ENCODE assay signal across 16 mouse cellular contexts in genomic region chr5:36693651-36694050, GRCm38 (mm10). TPM values are rescaled to one million over a fixed set of nuclear protein-coding genes. Genes with fewer than 3 reads are reported as not detected.
DNase-seq lines count a peak whose midpoint lies in the region; ATAC-seq and TF ChIP-seq lines count a peak whose summit lies in the region.
"Had no signal": no experiment of that assay in that cellular context is flagged by ENCODE, and none has a peak within 500 bp of the region (broad histone marks: within the 10 kb centered on the region; RNA-seq: fewer than 3 reads in every experiment).

No protein-coding gene starts in this region.

- peaks cover 32% of the 10 kb centered on the region for H3K4me1 ChIP-seq in forebrain, embryonic 13.5 days
- peaks cover 14% of the 10 kb centered on the region; the same call in 1 of the 2 replicates for H3K4me1 ChIP-seq in forebrain, postnatal 0 days (ENCODE audit: insufficient read depth)
- H3K4me1 ChIP-seq in intestine, postnatal 0 days (replicated peaks; ENCODE audit: control insufficient read depth, insufficient read depth, low read length): peaks cover 8% of the 10 kb centered on the region; the same call in 1 of the 2 replicates
- H3K4me1 ChIP-seq in intestine, embryonic 16.5 days (ENCODE audit: control insufficient read depth, insufficient read depth, low read length): peaks cover 28% of the 10 kb centered on the region
- H3K4me1 ChIP-seq in midbrain, embryonic 16.5 days (ENCODE audit: control insufficient read depth, insufficient read depth, low read length): peaks cover 22% of the 10 kb centered on the region
- peaks cover 10% of the 10 kb centered on the region; the same call in 1 of the 2 replicates for H3K4me1 ChIP-seq in midbrain, postnatal 0 days (ENCODE audit: insufficient read depth, low read length)
- H3K4me1 ChIP-seq in neural tube, embryonic 13.5 days (replicated peaks): peaks cover 40% of the 10 kb centered on the region

- no peak overlapping the region; the same call in 1 of the 2 replicates for H3K9ac ChIP-seq in forebrain, embryonic 13.5 days
- H3K9ac ChIP-seq in forebrain, postnatal 0 days: no peak overlapping the region
- H3K9ac ChIP-seq in intestine, postnatal 0 days (ENCODE audit: low read depth, low read length): no peak overlapping the region
- no peak overlapping the region for H3K9ac ChIP-seq in intestine, embryonic 16.5 days (ENCODE audit: low read depth, low read length)
- H3K9ac ChIP-seq in midbrain, embryonic 16.5 days (ENCODE audit: low read depth, low read length): peak overlapping the region; percentile 41; the same call in 1 of the 2 replicates
- no peak overlapping the region for H3K9ac ChIP-seq in midbrain, postnatal 0 days (replicated peaks; ENCODE audit: low read length, poor library complexity, severe bottlenecking)
- H3K9ac ChIP-seq in neural tube, embryonic 13.5 days: no peak overlapping the region
- H3K9ac ChIP-seq: kidney, embryonic 15.5 days had no signal

- H3K36me3 ChIP-seq in forebrain, embryonic 13.5 days (ENCODE audit: poor library complexity, severe bottlenecking): no peaks in the 10 kb centered on the region
- H3K36me3 ChIP-seq in forebrain, postnatal 0 days (ENCODE audit: insufficient read depth): no peaks in the 10 kb centered on the region
- H3K36me3 ChIP-seq in intestine, postnatal 0 days (ENCODE audit: control insufficient read depth, insufficient read depth): no peaks in the 10 kb centered on the region
- no peaks in the 10 kb centered on the region for H3K36me3 ChIP-seq in intestine, embryonic 16.5 days (ENCODE audit: control insufficient read depth, insufficient read depth, low read length)
- H3K36me3 ChIP-seq in midbrain, embryonic 16.5 days (ENCODE audit: control insufficient read depth, insufficient read depth, low read length): no peaks in the 10 kb centered on the region
- no peaks in the 10 kb centered on the region for H3K36me3 ChIP-seq in midbrain, postnatal 0 days (ENCODE audit: insufficient read depth, low read length)
- no peaks in the 10 kb centered on the region for H3K36me3 ChIP-seq in neural tube, embryonic 13.5 days
- H3K36me3 ChIP-seq: forebrain, embryonic 15.5 days had no signal

- no peaks in the 10 kb centered on the region for H3K9me3 ChIP-seq in forebrain, embryonic 13.5 days (replicated peaks)
- no peaks in the 10 kb centered on the region for H3K9me3 ChIP-seq in forebrain, postnatal 0 days (ENCODE audit: low read length)
- no peaks in the 10 kb centered on the region for H3K9me3 ChIP-seq in intestine, postnatal 0 days (ENCODE audit: control insufficient read depth)
- no peaks in the 10 kb centered on the region for H3K9me3 ChIP-seq in intestine, embryonic 16.5 days (ENCODE audit: control insufficient read depth, low read length)
- H3K9me3 ChIP-seq in midbrain, embryonic 16.5 days (replicated peaks; ENCODE audit: control insufficient read depth, low read length, poor library complexity, severe bottlenecking): no peaks in the 10 kb centered on the region
- no peaks in the 10 kb centered on the region for H3K9me3 ChIP-seq in midbrain, postnatal 0 days (ENCODE audit: low read length)
- H3K9me3 ChIP-seq in neural tube, embryonic 13.5 days: no peaks in the 10 kb centered on the region
- H3K9me3 ChIP-seq: forebrain, embryonic 15.5 days; G1E; kidney, embryonic 15.5 days had no signal

- DNase-seq in forebrain, postnatal 0 days: no peak
- no peak for DNase-seq in midbrain, postnatal 0 days (ENCODE audit: low spot score)
- no peak for DNase-seq in adrenal gland, adult 2 months
- DNase-seq: cerebellum, adult 11 months; gastrocnemius, postnatal 25 days; heart, postnatal 36 days; layer of hippocampus, adult 9-11 months had no signal

- no peak overlapping the region for H3K27ac ChIP-seq in forebrain, embryonic 13.5 days
- no peak overlapping the region for H3K27ac ChIP-seq in forebrain, postnatal 0 days (ENCODE audit: low read depth, low read length)
- H3K27ac ChIP-seq in intestine, postnatal 0 days (ENCODE audit: low read depth, low read length): peak overlapping the region; percentile 41; the same call in 1 of the 2 replicates
- no peak overlapping the region for H3K27ac ChIP-seq in intestine, embryonic 16.5 days (ENCODE audit: low read length)
- H3K27ac ChIP-seq in midbrain, embryonic 16.5 days (ENCODE audit: low read length): no peak overlapping the region
- H3K27ac ChIP-seq in midbrain, postnatal 0 days (ENCODE audit: low read depth, low read length): no peak overlapping the region
- H3K27ac ChIP-seq in neural tube, embryonic 13.5 days (replicated peaks): no peak overlapping the region
- H3K27ac ChIP-seq: forebrain, embryonic 15.5 days; kidney, embryonic 15.5 days had no signal

- no peaks in the 10 kb centered on the region for H3K27me3 ChIP-seq in forebrain, embryonic 13.5 days
- H3K27me3 ChIP-seq in forebrain, postnatal 0 days (ENCODE audit: insufficient read depth, low read length): no peaks in the 10 kb centered on the region
- no peaks in the 10 kb centered on the region for H3K27me3 ChIP-seq in intestine, postnatal 0 days (replicated peaks; ENCODE audit: control insufficient read depth, insufficient read depth, low read length)
- no peaks in the 10 kb centered on the region for H3K27me3 ChIP-seq in intestine, embryonic 16.5 days (replicated peaks; ENCODE audit: control insufficient read depth, insufficient read depth, low read length)
- H3K27me3 ChIP-seq in midbrain, embryonic 16.5 days (ENCODE audit: control insufficient read depth, insufficient read depth, low read depth, low read length): no peaks in the 10 kb centered on the region
- H3K27me3 ChIP-seq in midbrain, postnatal 0 days (ENCODE audit: insufficient read depth, low read length): no peaks in the 10 kb centered on the region
- no peaks in the 10 kb centered on the region for H3K27me3 ChIP-seq in neural tube, embryonic 13.5 days
- H3K27me3 ChIP-seq: forebrain, embryonic 15.5 days; kidney, embryonic 15.5 days had no signal

- H3K4me2 ChIP-seq in forebrain, embryonic 13.5 days: peak overlapping the region; percentile 18; the same call in 1 of the 2 replicates
- no peak overlapping the region for H3K4me2 ChIP-seq in forebrain, postnatal 0 days (ENCODE audit: low read depth)
- peak overlapping the region; percentile 6; the same call in 1 of the 2 replicates for H3K4me2 ChIP-seq in intestine, postnatal 0 days (replicated peaks; ENCODE audit: low read depth)
- no peak overlapping the region for H3K4me2 ChIP-seq in intestine, embryonic 16.5 days (ENCODE audit: low read depth, low read length)
- H3K4me2 ChIP-seq in midbrain, embryonic 16.5 days (ENCODE audit: low read length): peak overlapping the region; percentile 26; the same call in 1 of the 2 replicates
- H3K4me2 ChIP-seq in midbrain, postnatal 0 days (ENCODE audit: low read depth, low read length, poor library complexity, severe bottlenecking): no peak overlapping the region
- 0 out of 2 replicates have a peak overlapping the region, but pooled peaks have one; percentile 1 for H3K4me2 ChIP-seq in neural tube, embryonic 13.5 days

- TF ChIP-seq CTCF in forebrain, postnatal 0 days (IDR thresholded peaks at IDR 0.05; ENCODE audit: low read depth): no peak
- no peak for TF ChIP-seq CTCF in intestine, postnatal 0 days (IDR thresholded peaks at IDR 0.05; ENCODE audit: low read depth)
- TF ChIP-seq CTCF in midbrain, postnatal 0 days (IDR thresholded peaks at IDR 0.05): no peak

- WGBS in forebrain, embryonic 13.5 days: 83% methylated on average over 2 of the region's 2 CpGs
- WGBS in forebrain, postnatal 0 days: 91% methylated on average over 2 of the region's 2 CpGs
- WGBS in intestine, postnatal 0 days: 85% methylated on average over 2 of the region's 2 CpGs
- WGBS in intestine, embryonic 16.5 days: 89% methylated on average over 2 of the region's 2 CpGs
- 84% methylated on average over 2 of the region's 2 CpGs for WGBS in midbrain, embryonic 16.5 days
- 94% methylated on average over 2 of the region's 2 CpGs for WGBS in midbrain, postnatal 0 days
- WGBS in neural tube, embryonic 13.5 days: 97% methylated on average over 2 of the region's 2 CpGs

- H3K4me3 ChIP-seq in forebrain, embryonic 13.5 days: no peak overlapping the region
- no peak overlapping the region for H3K4me3 ChIP-seq in forebrain, postnatal 0 days (ENCODE audit: low read depth, low read length)
- no peak overlapping the region for H3K4me3 ChIP-seq in intestine, postnatal 0 days (ENCODE audit: low read depth, low read length)
- H3K4me3 ChIP-seq in intestine, embryonic 16.5 days (ENCODE audit: low read length): no peak overlapping the region
- H3K4me3 ChIP-seq in midbrain, embryonic 16.5 days (ENCODE audit: low read depth, low read length): peak overlapping the region; percentile 3; the same call in 1 of the 2 replicates
- H3K4me3 ChIP-seq in midbrain, postnatal 0 days (ENCODE audit: low read depth, low read length): no peak overlapping the region
- H3K4me3 ChIP-seq in neural tube, embryonic 13.5 days: 0 out of 2 replicates have a peak overlapping the region, but pooled peaks have one; percentile 2

- no peak for ATAC-seq in forebrain, embryonic 13.5 days
- ATAC-seq in forebrain, postnatal 0 days: no peak
- ATAC-seq in intestine, postnatal 0 days: no peak
- ATAC-seq in intestine, embryonic 16.5 days: no peak
- ATAC-seq in midbrain, embryonic 16.5 days: no peak
- no peak for ATAC-seq in midbrain, postnatal 0 days (ENCODE audit: low FRiP score)
- no peak for ATAC-seq in neural tube, embryonic 13.5 days (ENCODE audit: low read depth)
- ATAC-seq: forebrain, embryonic 15.5 days; lung, postnatal 0 days had no signal

RNA-seq across cellular contexts. Expression of gene D5Ertd579e, which starts 2.2 kb away (rescaled TPM):
- polyA plus RNA-seq in forebrain, embryonic 13.5 days (2015; fragmentation: Nextera tagmentation; extraction: Ambion mirVana): 27.4 and 34.3 TPM in 2 replicates
- total RNA-seq in forebrain, postnatal 0 days (2014; rRNA removed): 84.7 and 105 TPM in 2 replicates
- 23.3 and 27.4 TPM in 2 replicates for polyA plus RNA-seq in forebrain, postnatal 0 days (2015; fragmentation: Nextera tagmentation; extraction: Ambion mirVana)
- 19.6 and 22.5 TPM in 2 replicates for polyA plus RNA-seq in intestine, postnatal 0 days (2015; fragmentation: Nextera tagmentation; extraction: Ambion mirVana)
- polyA plus RNA-seq in intestine, embryonic 16.5 days (2015; fragmentation: Nextera tagmentation; extraction: Ambion mirVana): 14.0 and 14.2 TPM in 2 replicates
- polyA plus RNA-seq in midbrain, embryonic 16.5 days (2015; fragmentation: Nextera tagmentation; extraction: Ambion mirVana): 40.6 and 43.5 TPM in 2 replicates
- 71.1 and 93.4 TPM in 2 replicates for total RNA-seq in midbrain, postnatal 0 days (2014; rRNA removed)
- polyA plus RNA-seq in midbrain, postnatal 0 days (2015; fragmentation: Nextera tagmentation; extraction: Ambion mirVana): 29.2 and 34.2 TPM in 2 replicates
- polyA plus RNA-seq in neural tube, embryonic 13.5 days (2015; fragmentation: Nextera tagmentation; extraction: Ambion mirVana): 26.6 and 26.9 TPM in 2 replicates
- total RNA-seq in adrenal gland, adult 2 months (2021): 10 to 100 TPM; 64.4 to 83.5 TPM
- 13.7 and 13.9 TPM in 2 replicates for polyA plus RNA-seq in adrenal gland, adult 2 months (2012; rRNA removed)

RNA-seq across cellular contexts. Expression of gene Bloc1s4, which starts 54.8 kb away (rescaled TPM):
- 23.9 and 24.2 TPM in 2 replicates for polyA plus RNA-seq in forebrain, embryonic 13.5 days (2015; fragmentation: Nextera tagmentation; extraction: Ambion mirVana)
- 23.6 and 23.8 TPM in 2 replicates for total RNA-seq in forebrain, postnatal 0 days (2014; rRNA removed)
- polyA plus RNA-seq in forebrain, postnatal 0 days (2015; fragmentation: Nextera tagmentation; extraction: Ambion mirVana): 32.7 and 36.2 TPM in 2 replicates
- 22.0 and 22.5 TPM in 2 replicates for polyA plus RNA-seq in intestine, postnatal 0 days (2015; fragmentation: Nextera tagmentation; extraction: Ambion mirVana)
- 16.5 and 19.7 TPM in 2 replicates for polyA plus RNA-seq in intestine, embryonic 16.5 days (2015; fragmentation: Nextera tagmentation; extraction: Ambion mirVana)
- polyA plus RNA-seq in midbrain, embryonic 16.5 days (2015; fragmentation: Nextera tagmentation; extraction: Ambion mirVana): 29.0 and 29.3 TPM in 2 replicates
- 21.5 and 39.8 TPM in 2 replicates for total RNA-seq in midbrain, postnatal 0 days (2014; rRNA removed)
- 30.1 and 30.2 TPM in 2 replicates for polyA plus RNA-seq in midbrain, postnatal 0 days (2015; fragmentation: Nextera tagmentation; extraction: Ambion mirVana)
- polyA plus RNA-seq in neural tube, embryonic 13.5 days (2015; fragmentation: Nextera tagmentation; extraction: Ambion mirVana): 26.8 and 29.8 TPM in 2 replicates
- total RNA-seq in adrenal gland, adult 2 months (2021): 10 to 100 TPM; 21.9 to 27.5 TPM
- 64.9 and 70.9 TPM in 2 replicates for polyA plus RNA-seq in adrenal gland, adult 2 months (2012; rRNA removed)

Comparison
In these comparisons a context has a peak if more than half of its experiments do, and no peak if none do; other contexts are left out.
1. H3K4me2 ChIP-seq: peak in forebrain, embryonic 13.5 days (single experiment), intestine, postnatal 0 days (single experiment), midbrain, embryonic 16.5 days (single experiment) and neural tube, embryonic 13.5 days (single experiment); none in forebrain, postnatal 0 days (single experiment), intestine, embryonic 16.5 days (single experiment) and midbrain, postnatal 0 days (single experiment).
2. H3K4me3 ChIP-seq: peak in midbrain, embryonic 16.5 days (single experiment) and neural tube, embryonic 13.5 days (single experiment); none in forebrain, embryonic 13.5 days (single experiment), forebrain, postnatal 0 days (single experiment), intestine, postnatal 0 days (single experiment), intestine, embryonic 16.5 days (single experiment) and midbrain, postnatal 0 days (single experiment).